Mouse (Mus musculus) kidney, postnatal 0 days (tissue): ENCODE measurements around the gene Gm12184. TPM values are rescaled to one million over a fixed set of nuclear protein-coding genes. Genes with fewer than 3 reads are reported as not detected.

Source experiments
- ATAC-seq: fragments of 200-750 bp; cut with Nextera tagmentation; replicated peaks from 2 replicates; pipeline ENCODE4 v1.8.0; 2017; ENCODE audit warnings: low read depth, moderate number of reproducible peaks, moderate TSS enrichment, moderate library complexity; ENCODE audit not compliant: low FRiP score
- DNase-seq: peaks from one replicate; pipeline ENCODE4 v3.0.0-alpha.2; 2016; ENCODE audit warnings: low spot score
- H3K27ac ChIP-seq: fragments of 300-500 bp; sonication (generic); 2 replicates; pipeline ENCODE4 v1.5.1; 2014; ENCODE audit warnings: mild to moderate bottlenecking
- H3K27me3 ChIP-seq: fragments of 300-500 bp; sonication (generic); 2 replicates; pipeline ENCODE4 v1.6.1; 2014; ENCODE audit warnings: low read length, mixed read lengths; ENCODE audit not compliant: insufficient read depth
- H3K36me3 ChIP-seq: fragments of 300-500 bp; sonication (generic); 2 replicates; pipeline ENCODE4 v1.6.1; 2014; ENCODE audit warnings: low read length, mixed read lengths; ENCODE audit not compliant: insufficient read depth
- H3K4me1 ChIP-seq: fragments of 300-500 bp; sonication (generic); replicated peaks from 2 replicates; pipeline ENCODE4 v1.6.1; 2014; ENCODE audit warnings: antibody characterized with exemption, low read length, mixed read lengths; ENCODE audit not compliant: insufficient read depth
- H3K4me2 ChIP-seq: fragments of 300-500 bp; sonication (generic); 2 replicates; pipeline ENCODE4 v1.6.1; 2014; ENCODE audit warnings: mild to moderate bottlenecking, low read length, moderate library complexity, mixed read lengths
- H3K4me3 ChIP-seq: fragments of 300-500 bp; sonication (generic); replicated peaks from 2 replicates; pipeline ENCODE4 v1.5.1; 2014; ENCODE audit warnings: low read depth, low read length
- H3K9ac ChIP-seq: fragments of 300-500 bp; sonication (generic); 2 replicates; pipeline ENCODE4 v1.6.1; 2014; ENCODE audit warnings: low read depth, low read length
- H3K9me3 ChIP-seq: fragments of 300-500 bp; sonication (generic); replicated peaks from 2 replicates; pipeline ENCODE4 v1.6.1; 2016; ENCODE audit warnings: low read length, inconsistent platforms, mixed read lengths
- CTCF ChIP-seq: IDR thresholded peaks from 2 replicates; pipeline ENCODE4 v1.5.1; 2016; ENCODE audit warnings: antibody characterized with exemption, low read depth, mild to moderate bottlenecking, moderate library complexity
- whole genome bisulfite sequencing: fragments of 180-500 bp; shearing (Covaris S2); extraction: QIAGEN DNeasy Blood & Tissue Kit; methylation state at CpG from one replicate; pipeline ENCODE4 v1.1.7; 2014; 5-methylcytosine and 5-hydroxymethylcytosine counted together
- polyA plus RNA-seq: library from polyadenylated mRNA; unstranded; fragments of >200 nt; fragmentation: Nextera tagmentation; extraction: Ambion mirVana; gene quantifications from 2 replicates; pipeline ENCODE4 v1.2.1, GENCODE M21; 2015

Gm12184 gene
- polyA plus RNA-seq, 1 experiment from 2014 or later = 10.3 TPM

DNA sequence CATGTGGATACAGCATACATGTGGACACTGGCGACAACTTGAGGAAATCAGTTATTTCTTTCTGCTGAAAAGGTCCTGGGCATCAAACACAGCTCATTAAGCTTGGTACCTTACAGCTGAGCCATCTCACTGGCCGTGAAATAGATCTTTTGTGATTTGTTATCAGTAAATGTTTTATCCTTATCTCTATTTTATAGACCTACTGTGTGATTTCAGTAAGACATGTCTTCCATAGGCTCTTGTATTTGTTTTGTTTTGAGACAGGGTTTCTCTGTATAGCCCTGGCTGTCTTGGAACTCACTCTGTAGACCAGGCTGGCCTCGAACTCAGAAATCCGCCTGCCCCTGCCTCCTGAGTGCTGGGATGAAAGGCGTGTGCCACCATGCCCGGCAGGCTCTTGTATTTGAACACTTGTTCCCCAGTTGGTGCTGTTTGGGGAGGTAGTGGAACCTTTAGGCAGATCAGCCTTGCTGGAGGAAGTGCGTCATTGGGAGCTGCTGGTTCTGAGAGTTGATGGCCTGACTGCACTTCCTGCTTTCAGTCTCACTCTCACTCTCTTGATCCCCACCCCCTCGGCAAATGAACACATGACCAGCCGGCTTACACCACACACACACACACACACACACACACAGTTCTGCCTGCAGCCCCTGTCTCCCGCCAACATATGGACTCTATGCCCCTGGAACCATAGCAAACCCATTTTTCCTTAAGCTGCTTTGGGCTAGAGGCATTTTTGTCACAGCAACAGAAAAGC, 38.8 kb downstream of the Gm12184 start:
- ATAC-seq (0 out of 2 replicates have a peak, but pooled peaks have one; percentile 50), DNase-seq (peak; percentile 80)
- no peak overlapping the region for H3K27ac ChIP-seq
- peak overlapping the region; percentile 55 for H3K4me2 ChIP-seq
- no peak for TF ChIP-seq CTCF
- no peak overlapping the region for H3K9ac ChIP-seq
- no peaks in the 10 kb centered on the region; the same call in 1 of the 2 replicates for H3K4me1 ChIP-seq
- H3K36me3 ChIP-seq = no peaks in the 10 kb centered on the region
- peak overlapping the region; percentile 27; the same call in 1 of the 2 replicates for H3K4me3 ChIP-seq
- no peaks in the 10 kb centered on the region for H3K9me3 ChIP-seq
- WGBS = 43% methylated on average over 10 of the region's 10 CpGs
- H3K27me3 ChIP-seq = no peaks in the 10 kb centered on the region

DNA sequence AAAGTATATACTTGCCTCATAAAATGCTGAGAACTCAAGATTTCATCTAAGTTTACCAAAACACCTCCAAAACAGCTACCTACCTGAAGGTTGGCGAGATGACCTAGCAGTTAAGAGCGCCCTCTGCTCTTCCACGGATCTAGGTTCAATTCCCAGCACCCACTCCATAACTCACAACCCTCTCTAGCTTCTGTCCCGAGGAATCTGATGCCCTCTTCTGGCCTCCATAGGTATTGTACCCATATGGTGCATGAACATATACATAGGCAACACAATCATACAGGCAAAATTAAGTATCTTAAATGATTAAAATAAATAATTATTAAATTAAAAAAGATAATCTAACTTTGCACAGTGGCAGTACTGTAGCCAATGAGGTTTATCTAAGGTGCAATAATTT, 44.2 kb downstream of the Gm12184 start:
- WGBS = 81% methylated on average over 4 of the region's 4 CpGs
- Histone ChIP-seq H3K4me3 (no peak overlapping the region), H3K4me2 (no peak overlapping the region), H3K36me3 (no peaks in the 10 kb centered on the region), H3K27ac (no peak overlapping the region), H3K27me3 (no peaks in the 10 kb centered on the region), H3K9me3 (no peaks in the 10 kb centered on the region), H3K4me1 (no peaks in the 10 kb centered on the region), H3K9ac (no peak overlapping the region)
- ATAC-seq (no peak), DNase-seq (no peak)
- TF ChIP-seq CTCF = peak; percentile 5; the same call in 1 of the 2 replicates

DNA sequence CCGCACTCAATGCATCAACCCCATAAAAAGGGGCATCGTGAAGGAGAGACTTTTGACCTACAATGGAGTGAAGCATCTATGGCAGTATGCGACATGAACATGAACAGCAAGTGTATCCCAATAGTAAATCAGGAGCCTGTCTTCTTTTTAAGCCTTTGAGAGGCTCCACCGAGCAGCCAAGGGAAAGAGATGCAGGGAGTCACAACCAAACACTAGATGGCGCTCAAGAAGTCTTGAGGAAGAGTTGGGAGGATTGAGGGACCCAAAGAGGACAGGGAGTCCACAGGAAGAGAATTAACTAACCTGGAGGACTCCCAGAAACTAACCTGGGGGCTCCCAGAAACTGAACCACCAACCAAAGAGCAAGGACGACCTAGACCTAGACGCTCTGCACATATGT, 47.0 kb downstream of the Gm12184 start:
- Histone ChIP-seq H3K9me3 (no peaks in the 10 kb centered on the region), H3K4me3 (no peak overlapping the region), H3K27me3 (no peaks in the 10 kb centered on the region), H3K4me2 (no peak overlapping the region), H3K9ac (no peak overlapping the region), H3K27ac (no peak overlapping the region), H3K4me1 (no peaks in the 10 kb centered on the region), H3K36me3 (no peaks in the 10 kb centered on the region)
- DNase-seq = peak; percentile 56
- ATAC-seq = no peak
- WGBS = 36% methylated on average over 7 of the region's 7 CpGs
- TF ChIP-seq CTCF = peak; percentile 63

DNA sequence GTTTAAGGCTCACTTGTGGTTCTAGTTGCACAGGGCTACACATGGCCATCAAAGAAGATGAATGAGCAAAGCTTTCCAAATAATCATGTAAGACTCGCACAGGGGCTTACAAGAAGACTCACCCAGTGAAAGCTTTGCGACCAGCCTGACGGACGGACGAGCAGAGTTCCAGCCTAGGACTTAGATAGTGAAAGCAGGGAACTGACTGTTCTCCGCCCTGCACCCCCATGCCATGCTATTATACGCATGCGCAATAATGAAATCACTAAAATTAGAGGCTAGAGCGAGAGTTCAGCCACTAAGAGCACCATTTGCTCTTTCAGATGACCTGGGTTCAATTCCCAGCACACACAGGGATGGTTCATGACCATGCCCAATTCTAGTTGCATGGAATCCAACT, 49.2 kb downstream of the Gm12184 start:
- Histone ChIP-seq H3K4me3 (no peak overlapping the region), H3K9me3 (no peaks in the 10 kb centered on the region), H3K4me2 (no peak overlapping the region), H3K4me1 (no peaks in the 10 kb centered on the region), H3K9ac (no peak overlapping the region), H3K27ac (no peak overlapping the region), H3K27me3 (no peaks in the 10 kb centered on the region), H3K36me3 (no peaks in the 10 kb centered on the region)
- ATAC-seq = no peak
- no peak for TF ChIP-seq CTCF
- DNase-seq = no peak
- WGBS = 86% methylated on average over 9 of the region's 9 CpGs

DNA sequence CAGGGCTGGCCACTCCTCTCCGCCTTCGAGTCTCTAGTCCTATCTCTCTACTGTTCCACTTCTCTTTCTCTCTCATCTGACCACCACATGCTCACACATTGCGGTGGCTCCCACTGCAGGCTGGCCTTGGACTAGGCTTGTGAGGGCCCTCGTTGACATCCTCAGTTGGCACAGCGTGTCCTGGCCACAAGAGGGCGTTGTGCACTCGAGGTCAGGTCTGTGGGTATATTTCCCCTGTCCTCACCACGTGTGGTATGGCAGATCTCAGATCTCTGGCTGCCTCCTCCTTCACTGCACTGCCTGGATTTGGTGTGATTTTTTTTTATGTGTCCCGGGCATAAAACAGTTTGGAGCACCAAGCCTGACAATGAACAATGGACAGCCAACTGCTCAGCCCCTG, 49.8 kb downstream of the Gm12184 start:
- no peak for DNase-seq
- no peaks in the 10 kb centered on the region for H3K27me3 ChIP-seq
- H3K9me3 ChIP-seq = no peaks in the 10 kb centered on the region
- no peak for ATAC-seq
- no peaks in the 10 kb centered on the region for H3K36me3 ChIP-seq
- no peaks in the 10 kb centered on the region for H3K4me1 ChIP-seq
- no peak overlapping the region for H3K27ac ChIP-seq
- no peak overlapping the region for H3K4me2 ChIP-seq
- no peak overlapping the region for H3K9ac ChIP-seq
- H3K4me3 ChIP-seq = no peak overlapping the region
- TF ChIP-seq CTCF = peak; percentile 43; the same call in 1 of the 2 replicates
- 51% methylated on average over 9 of the region's 9 CpGs for WGBS

DNA sequence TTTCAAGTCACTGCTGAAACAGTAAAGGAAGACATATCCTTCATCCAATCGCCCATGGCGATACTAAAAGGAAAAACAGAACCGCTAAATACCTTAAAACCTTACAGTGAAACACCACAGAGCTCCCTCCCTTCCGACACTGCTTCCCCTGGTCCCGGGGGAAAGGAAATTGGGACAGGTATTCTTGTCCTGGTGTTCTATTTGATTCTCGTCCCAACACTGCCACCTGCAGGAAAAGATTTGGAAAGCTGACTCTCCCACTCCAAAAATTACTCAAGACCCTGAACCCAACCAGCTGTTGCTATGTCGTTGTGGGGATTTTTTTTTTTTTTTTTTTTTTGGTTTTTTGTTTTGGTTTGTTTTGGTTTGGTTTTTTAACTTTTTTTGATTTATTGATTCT, 51.0 kb downstream of the Gm12184 start:
- no peaks in the 10 kb centered on the region for H3K9me3 ChIP-seq
- H3K27ac ChIP-seq = no peak overlapping the region
- no peak overlapping the region for H3K9ac ChIP-seq
- TF ChIP-seq CTCF = peak; percentile 78
- peak overlapping the region; percentile 21; the same call in 1 of the 2 replicates for H3K4me2 ChIP-seq
- DNase-seq = peak; percentile 94
- no peaks in the 10 kb centered on the region for H3K36me3 ChIP-seq
- WGBS = 1% methylated on average over 7 of the region's 7 CpGs
- H3K4me1 ChIP-seq = no peaks in the 10 kb centered on the region
- no peaks in the 10 kb centered on the region for H3K27me3 ChIP-seq
- ATAC-seq = no peak
- H3K4me3 ChIP-seq = no peak overlapping the region

Other genes starting within 250 kb of the Gm12184 start
- 732 and 795 TPM in 2 replicates for gene Rack1, start 26.3 kb downstream of the Gm12184 start, polyA plus RNA-seq
- gene Trim41, start 9.3 kb downstream of the Gm12184 start, polyA plus RNA-seq = 5.2 and 5.3 TPM in 2 replicates
- 10.2 and 10.5 TPM in 2 replicates for gene Trim7, start 515 bp downstream of the Gm12184 start, polyA plus RNA-seq
- gene Irgm1, start 45.0 kb upstream of the Gm12184 start, polyA plus RNA-seq = 32.0 and 33.2 TPM in 2 replicates
- gene Gm5431, start 75.6 kb upstream of the Gm12184 start, polyA plus RNA-seq = 0.24 and 0.43 TPM in 2 replicates
- 5.0 and 5.7 TPM in 2 replicates for gene Psme2b, start 119.5 kb upstream of the Gm12184 start, polyA plus RNA-seq
- gene Olfr56, start 152.2 kb upstream of the Gm12184 start, polyA plus RNA-seq = 0.09 TPM in 2 replicates
- 0.50 and 0.92 TPM in 2 replicates for gene 9930111J21Rik1, start 152.7 kb upstream of the Gm12184 start, polyA plus RNA-seq
- gene Gm12185, start 165.6 kb upstream of the Gm12184 start, polyA plus RNA-seq = not detected in 2 replicates
- 4.9 and 5.5 TPM in 2 replicates for gene Tgtp1, start 167.5 kb upstream of the Gm12184 start, polyA plus RNA-seq
- 0.68 TPM in 2 replicates for gene 9930111J21Rik2, start 224.6 kb upstream of the Gm12184 start, polyA plus RNA-seq
- gene Tgtp2, start 237.6 kb upstream of the Gm12184 start, polyA plus RNA-seq = 1.6 and 2.2 TPM in 2 replicates
- gene Ifi47, start 249.9 kb upstream of the Gm12184 start, polyA plus RNA-seq = 4.3 and 6.2 TPM in 2 replicates